Mouse (Mus musculus) lung, postnatal 0 days (tissue): ENCODE data around the gene Ap3b1. TPM values are rescaled to one million over a fixed set of nuclear protein-coding genes. Genes with fewer than 3 reads are reported as not detected.
"Not testable (repeated sequence)": the region's sequence is repeated elsewhere in the genome, so short reads cannot be mapped to it uniquely, and the experiment has no call there.

Experiments
- ATAC-seq: fragments of 200-750 bp; cut with Nextera tagmentation; 2 replicates; pipeline ENCODE4 v1.8.0; 2017; ENCODE audit warnings: moderate library complexity
- DNase-seq: peaks from one replicate; pipeline ENCODE4 v3.0.0-alpha.2; 2016; ENCODE audit warnings: low spot score
- H3K27ac ChIP-seq: fragments of 300-500 bp; sonication (generic); 2 replicates; pipeline ENCODE4 v1.5.1; 2014; ENCODE audit warnings: antibody characterized with exemption, mild to moderate bottlenecking, low read length, mixed read lengths
- H3K27me3 ChIP-seq: fragments of 300-500 bp; sonication (generic); replicated peaks from 2 replicates; pipeline ENCODE4 v1.6.1; 2014; ENCODE audit warnings: low read length, mixed read lengths; ENCODE audit not compliant: insufficient read depth
- H3K36me3 ChIP-seq: fragments of 300-500 bp; sonication (generic); 2 replicates; pipeline ENCODE4 v1.6.1; 2014; ENCODE audit warnings: low read length, mixed read lengths; ENCODE audit not compliant: insufficient read depth
- H3K4me1 ChIP-seq: fragments of 300-500 bp; sonication (generic); 2 replicates; pipeline ENCODE4 v1.6.1; 2014; ENCODE audit warnings: antibody characterized with exemption, low read depth, low read length, mixed read lengths; ENCODE audit not compliant: insufficient read depth
- H3K4me2 ChIP-seq: fragments of 300-500 bp; sonication (generic); replicated peaks from 2 replicates; pipeline ENCODE4 v1.6.1; 2014; ENCODE audit warnings: low read depth, mild to moderate bottlenecking, low read length, moderate library complexity, mixed read lengths
- H3K4me3 ChIP-seq: fragments of 300-500 bp; sonication (generic); 2 replicates; pipeline ENCODE4 v1.5.1; 2014; ENCODE audit warnings: low read depth, low read length
- H3K9ac ChIP-seq: fragments of 300-500 bp; sonication (generic); replicated peaks from 2 replicates; pipeline ENCODE4 v1.6.1; 2014; ENCODE audit warnings: low read depth, mild to moderate bottlenecking
- H3K9me3 ChIP-seq: fragments of 300-500 bp; sonication (generic); 2 replicates; pipeline ENCODE4 v1.6.1; 2016; ENCODE audit warnings: low read length, mixed read lengths
- CTCF ChIP-seq: IDR thresholded peaks from 2 replicates; pipeline ENCODE4 v1.5.1; 2016; ENCODE audit warnings: antibody characterized with exemption, mild to moderate bottlenecking
- EP300 ChIP-seq: IDR thresholded peaks from 2 replicates; pipeline ENCODE4 v1.6.1; 2016; ENCODE audit warnings: antibody characterized with exemption, mild to moderate bottlenecking, control low read depth
- WGBS: fragments of 180-500 bp; shearing (Covaris S2); extraction: QIAGEN DNeasy Blood & Tissue Kit; methylation state at CpG from one replicate; pipeline ENCODE4 v1.1.7; 2014; 5-methylcytosine and 5-hydroxymethylcytosine counted together
- polyA plus RNA-seq: library from polyadenylated mRNA; unstranded; fragments of >200 nt; fragmentation: Nextera tagmentation; extraction: Ambion mirVana; gene quantifications from 2 replicates; pipeline ENCODE4 v1.2.1, GENCODE M21; 2015

The Ap3b1 gene
- polyA plus RNA-seq, 1 experiment from 2014 or later: 26.1 TPM

DNA sequence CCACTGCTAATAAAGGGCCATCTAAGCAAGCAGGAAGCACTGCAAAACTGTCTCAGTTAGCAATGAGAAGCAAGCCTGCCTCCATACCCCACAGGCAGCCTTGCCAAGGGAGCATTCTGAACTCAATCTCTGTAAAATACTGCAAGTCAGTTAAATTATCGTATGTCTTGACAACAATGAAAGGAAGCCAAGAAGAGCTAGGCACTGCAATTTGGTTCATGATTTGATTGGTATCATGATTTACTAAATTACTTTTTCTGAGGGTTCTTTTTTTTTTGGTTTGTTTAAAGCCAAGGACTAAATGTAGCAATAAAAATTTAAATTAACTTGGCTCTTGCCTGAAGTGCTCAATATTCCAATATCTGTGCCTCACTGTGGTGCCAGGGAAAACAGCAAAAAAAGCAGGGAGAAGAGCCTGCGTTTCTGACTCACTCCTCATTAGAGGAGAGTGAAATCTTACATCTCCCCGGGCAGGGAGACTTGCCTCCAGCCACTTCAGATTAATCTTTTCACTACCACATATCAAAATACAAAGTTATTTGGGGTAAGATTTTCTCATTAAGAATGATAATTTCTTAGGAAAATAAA is 28.3 kb upstream of the Ap3b1 start:
- Histone ChIP-seq H3K4me1 (no peaks in the 10 kb centered on the region), H3K9me3 (no peaks in the 10 kb centered on the region), H3K27ac (no peak overlapping the region), H3K9ac (no peak overlapping the region), H3K27me3 (no peaks in the 10 kb centered on the region), H3K4me2 (no peak overlapping the region), H3K4me3 (no peak overlapping the region), H3K36me3 (no peaks in the 10 kb centered on the region)
- no peak for DNase-seq
- no peak for ATAC-seq
- WGBS: 62% methylated on average over 3 of the region's 3 CpGs
- TF ChIP-seq EP300: no peak
- no peak for TF ChIP-seq CTCF

DNA sequence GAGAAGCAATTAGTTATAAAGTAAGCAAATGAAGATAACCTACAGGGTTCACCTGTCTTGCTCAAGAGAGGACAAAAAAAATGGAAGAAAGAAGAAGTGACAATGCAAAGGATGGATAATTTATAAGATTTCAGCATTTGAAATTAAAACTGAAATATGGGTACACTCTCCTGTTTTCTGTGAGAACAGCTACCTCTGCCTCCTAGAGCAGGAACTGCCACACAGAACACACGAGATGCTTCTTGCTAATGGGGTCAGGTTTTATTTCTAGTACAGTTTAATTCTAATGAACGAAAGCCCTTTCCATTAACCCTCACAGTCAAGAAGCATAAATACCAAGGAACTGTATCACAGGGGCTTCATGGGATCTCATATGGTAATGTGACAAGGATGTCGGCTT is 20.4 kb upstream of the Ap3b1 start:
- TF ChIP-seq CTCF: peak; percentile 35; the same call in 1 of the 2 replicates
- no peak for TF ChIP-seq EP300
- ATAC-seq: no peak

DNA sequence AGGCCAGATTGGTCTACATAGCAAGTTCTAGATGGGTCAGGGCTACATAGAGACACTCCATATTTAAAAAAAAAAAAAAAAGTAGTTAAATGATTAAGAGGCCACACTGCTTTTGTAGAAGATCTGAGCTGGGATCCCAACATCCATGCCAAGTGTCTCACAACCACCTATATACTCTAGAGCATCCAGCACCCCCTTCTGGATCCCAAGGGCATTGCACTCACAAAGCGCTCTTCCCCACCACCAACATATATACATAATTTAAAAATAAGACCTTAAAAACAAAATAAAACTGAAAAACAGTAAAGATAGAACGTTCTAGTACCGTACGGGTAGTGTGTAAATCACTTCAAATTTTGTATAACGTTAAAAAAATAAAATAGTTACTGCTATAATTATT is 15.6 kb upstream of the Ap3b1 start:
- no peak for ATAC-seq
- Histone ChIP-seq H3K27ac (no peak overlapping the region), H3K9ac (no peak overlapping the region), H3K4me1 (no peaks in the 10 kb centered on the region), H3K36me3 (no peaks in the 10 kb centered on the region), H3K9me3 (no peaks in the 10 kb centered on the region), H3K27me3 (no peaks in the 10 kb centered on the region), H3K4me2 (no peak overlapping the region), H3K4me3 (no peak overlapping the region)
- TF ChIP-seq EP300 (no peak), CTCF (peak; percentile 44)
- WGBS: 90% methylated on average over 5 of the region's 5 CpGs
- DNase-seq: no peak

More for the DNA sequence above, 20.4 kb upstream of the Ap3b1 start:
- Histone ChIP-seq H3K9me3 (no peaks in the 10 kb centered on the region), H3K27me3 (no peaks in the 10 kb centered on the region), H3K4me1 (no peaks in the 10 kb centered on the region), H3K9ac (no peak overlapping the region), H3K36me3 (no peaks in the 10 kb centered on the region), H3K27ac (no peak overlapping the region), H3K4me2 (no peak overlapping the region), H3K4me3 (no peak overlapping the region)
- WGBS: 73% methylated on average over 3 of the region's 3 CpGs
- DNase-seq: no peak

DNA sequence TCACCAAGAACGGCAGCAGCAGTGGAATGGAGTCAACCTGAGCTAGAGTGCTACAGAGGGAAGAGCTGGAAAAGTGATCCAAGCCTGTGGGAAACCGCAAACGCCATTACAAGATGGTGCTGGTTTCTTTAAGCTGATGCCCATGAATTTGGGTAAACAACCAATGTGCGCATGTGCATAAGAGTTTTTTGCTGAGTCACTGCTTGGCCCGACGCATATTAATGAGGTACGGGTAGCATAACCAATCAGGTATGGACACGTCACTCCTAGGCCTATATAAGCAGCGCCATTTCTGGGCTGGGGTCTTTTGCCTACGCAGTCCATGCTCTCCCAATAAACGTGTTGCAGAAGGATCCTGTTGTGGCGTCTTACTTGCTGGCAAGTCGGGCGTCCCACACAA is 14.2 kb upstream of the Ap3b1 start:
- WGBS: 94% methylated on average over 14 of the region's 14 CpGs
- H3K9ac ChIP-seq, H3K4me3 ChIP-seq, DNase-seq, H3K9me3 ChIP-seq, H3K4me1 ChIP-seq, H3K4me2 ChIP-seq, H3K36me3 ChIP-seq, H3K27ac ChIP-seq, H3K27me3 ChIP-seq, ATAC-seq: not testable (repeated sequence)

DNA sequence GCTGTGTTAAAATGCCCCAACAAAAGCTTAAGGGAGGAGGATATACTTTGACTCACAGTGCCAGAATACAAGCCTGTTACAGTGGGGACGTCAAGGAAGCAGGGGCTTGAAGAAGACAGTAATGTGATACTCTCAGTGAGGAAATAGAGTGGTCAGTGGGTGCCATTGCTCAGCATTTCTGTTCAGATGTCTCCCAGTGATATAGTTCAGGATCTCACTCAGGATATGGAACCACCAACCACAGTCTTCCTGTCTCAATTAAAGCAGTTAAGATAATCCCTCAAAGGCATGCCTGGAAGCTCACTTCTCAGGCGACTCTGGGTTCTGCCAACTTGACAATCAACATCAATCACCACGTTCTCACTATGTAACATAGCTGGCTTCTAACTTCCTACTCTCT is 4.2 kb upstream of the Ap3b1 start:
- WGBS: 63% methylated on average over 3 of the region's 3 CpGs
- H3K36me3 ChIP-seq: no peaks in the 10 kb centered on the region
- ATAC-seq: no peak

DNA sequence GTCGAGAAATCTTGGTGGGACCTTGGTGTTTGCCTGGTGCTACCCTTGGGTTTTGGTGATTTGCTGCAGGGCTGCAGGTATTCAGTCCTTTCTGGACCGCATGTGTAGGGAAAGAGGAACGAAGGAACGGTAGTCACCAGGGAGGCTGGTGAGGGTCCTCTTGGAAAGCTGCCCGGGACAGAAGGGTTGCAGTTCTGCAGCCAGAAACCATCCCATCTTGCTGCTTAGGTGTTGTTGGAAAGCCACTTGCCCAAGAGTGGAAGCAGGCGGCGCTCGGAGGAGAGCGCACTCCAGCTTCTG is 709 bp upstream of the Ap3b1 start:
- Histone ChIP-seq H3K9me3 (no peaks in the 10 kb centered on the region), H3K36me3 (no peaks in the 10 kb centered on the region), H3K9ac (peak overlapping the region; percentile 89), H3K4me1 (peaks cover 10% of the 10 kb centered on the region; the same call in 1 of the 2 replicates), H3K4me2 (peak overlapping the region; percentile 83), H3K27me3 (no peaks in the 10 kb centered on the region), H3K27ac (peak overlapping the region; percentile 92), H3K4me3 (peak overlapping the region; percentile 86)
- WGBS: under 1% methylated on average over 9 of the region's 9 CpGs
- no peak for TF ChIP-seq EP300
- peak; percentile 10 for TF ChIP-seq CTCF
- ATAC-seq (no peak; the same call in 1 of the 2 replicates), DNase-seq (no peak)

More for the DNA sequence above, 4.2 kb upstream of the Ap3b1 start:
- peaks cover 7% of the 10 kb centered on the region; the same call in 1 of the 2 replicates for H3K4me1 ChIP-seq
- H3K9ac ChIP-seq: no peak overlapping the region
- TF ChIP-seq EP300 (no peak), CTCF (no peak)
- no peak overlapping the region for H3K27ac ChIP-seq
- no peak overlapping the region for H3K4me2 ChIP-seq
- no peaks in the 10 kb centered on the region for H3K27me3 ChIP-seq
- no peaks in the 10 kb centered on the region for H3K9me3 ChIP-seq
- DNase-seq: no peak
- H3K4me3 ChIP-seq: no peak overlapping the region
